Mouse (Mus musculus): ENCODE results near the gene Usp25.

The Usp25 gene

DNA sequence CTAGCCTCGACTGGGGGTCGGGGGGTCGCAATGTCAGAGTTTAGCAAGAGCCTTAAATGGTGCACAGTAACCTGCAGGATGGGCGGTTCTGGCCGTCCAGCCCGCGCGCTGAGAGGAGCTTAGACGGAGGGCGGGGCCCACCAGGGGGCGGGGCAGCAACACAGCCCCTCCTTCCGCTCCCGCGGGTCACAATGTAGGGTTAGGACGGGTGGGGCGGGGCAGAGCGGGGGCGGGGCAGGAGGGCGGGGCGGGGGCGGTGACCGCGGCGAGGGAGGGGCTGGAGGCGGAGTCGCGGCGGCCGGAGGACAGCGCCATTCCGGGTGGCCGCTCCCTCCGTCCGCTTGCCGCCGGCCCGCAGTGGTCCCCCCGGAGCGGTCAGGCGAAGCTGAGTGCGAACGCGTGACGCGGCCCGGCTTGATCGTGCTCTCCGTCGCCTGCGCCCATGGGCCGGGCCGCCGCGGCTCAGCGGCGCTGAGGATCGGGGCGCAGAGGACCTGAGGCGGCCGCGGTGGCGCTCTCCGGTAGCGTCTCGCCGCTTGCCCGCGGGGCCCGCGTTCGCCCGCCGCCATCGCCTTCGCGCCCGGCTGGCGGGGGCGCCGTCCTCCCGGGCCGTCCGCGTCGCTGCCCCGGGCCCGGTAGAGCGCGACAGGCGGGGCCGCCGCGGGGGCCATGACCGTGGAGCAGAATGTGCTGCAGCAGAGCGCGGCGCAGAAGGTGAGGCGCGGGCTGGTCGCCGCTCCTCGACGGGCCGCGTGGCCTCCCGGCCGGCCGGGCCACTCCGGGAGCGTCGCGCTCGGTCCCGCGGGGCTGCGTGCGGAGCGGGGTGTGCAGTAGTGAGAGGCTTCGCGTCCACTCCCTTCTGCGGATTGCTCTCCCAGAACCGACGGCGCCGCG, at the start of gene Usp25:
TSS of gene Usp25 (plus strand) at position 280 of the 894 bp plus-strand sequence.
- peak; percentile 80 to 90 for DNase-seq

DNA sequence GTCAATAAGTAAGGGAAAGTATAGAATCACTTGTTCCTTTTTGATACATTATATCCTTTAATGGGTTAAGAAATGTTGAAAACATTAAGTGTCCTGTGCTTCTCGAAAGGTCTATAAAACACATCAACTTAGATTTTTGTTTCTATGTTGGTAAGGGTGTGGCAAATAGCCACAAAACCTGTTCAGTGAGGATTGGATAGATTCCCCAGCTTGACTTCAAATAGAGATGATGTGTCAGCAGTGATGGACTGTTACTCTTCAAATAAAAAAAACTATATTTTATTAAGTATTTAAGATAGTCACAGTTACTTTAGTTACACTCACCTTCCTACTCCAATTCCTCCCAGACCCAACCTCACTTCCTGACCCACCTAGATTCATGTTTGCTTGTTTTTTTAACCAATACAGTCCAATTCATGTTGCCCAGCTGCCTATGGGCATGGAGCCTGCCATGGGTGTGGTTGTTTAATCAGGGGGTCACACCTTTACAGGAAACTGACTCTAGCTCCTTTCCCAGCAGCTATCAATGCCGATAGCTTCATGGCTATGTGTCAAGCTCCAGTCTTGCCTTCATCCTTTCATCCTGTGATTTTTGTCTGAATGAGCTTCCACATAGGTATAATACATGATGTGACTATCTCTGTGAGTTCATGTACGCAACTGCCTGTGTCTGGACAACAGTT, 45.8 kb upstream of the Usp25 start:
- no peak for DNase-seq

DNA sequence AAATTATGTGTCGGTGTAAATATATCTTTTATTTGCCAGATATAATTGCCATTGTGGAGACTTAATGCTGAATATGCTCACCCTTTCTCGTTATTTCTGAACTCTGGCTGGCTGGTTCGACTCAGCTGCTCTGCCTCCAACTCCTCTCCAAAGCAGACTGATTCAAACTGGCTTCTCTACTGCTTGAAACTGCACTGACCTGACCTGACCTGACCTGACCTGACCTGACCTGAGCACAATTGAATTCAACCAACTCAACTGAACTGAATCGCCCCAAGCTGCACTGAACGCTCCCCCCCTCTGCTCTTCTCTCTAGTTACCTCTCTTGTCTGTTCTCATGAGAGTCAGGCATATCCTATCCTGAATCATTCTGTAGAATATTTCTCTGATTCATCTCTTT, 42.3 kb upstream of the Usp25 start:
- no peak for DNase-seq

DNA sequence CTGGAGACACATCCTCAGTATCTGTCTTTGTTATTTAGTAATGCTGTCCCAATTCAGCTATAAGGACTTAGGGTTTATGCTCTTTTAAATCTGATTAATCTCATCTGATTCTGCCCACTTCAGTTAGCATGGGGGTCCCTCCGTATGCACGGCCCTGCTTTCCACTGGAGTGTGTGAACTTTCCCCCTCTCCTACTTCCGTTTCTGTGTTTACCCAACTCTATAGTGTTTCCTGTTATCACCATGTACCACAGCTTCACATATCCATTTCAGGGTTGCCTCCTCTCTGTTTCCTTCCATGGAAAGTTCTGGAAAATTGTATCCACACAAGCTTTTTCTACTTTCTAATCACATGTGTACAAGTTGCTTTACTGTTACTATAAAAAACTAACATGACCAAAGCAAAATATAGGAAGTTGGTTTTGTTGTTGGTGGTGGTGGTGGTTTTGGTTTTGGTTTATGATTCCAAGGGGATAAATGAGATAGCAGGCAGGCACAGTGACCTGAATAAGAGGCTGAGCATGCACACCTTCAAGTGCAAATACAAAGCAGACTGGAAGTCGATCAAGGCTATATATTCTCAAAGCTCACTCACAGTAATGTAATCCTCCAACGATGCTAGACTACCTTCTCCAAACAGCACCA, 36.6 kb upstream of the Usp25 start:
- no peak for DNase-seq

DNA sequence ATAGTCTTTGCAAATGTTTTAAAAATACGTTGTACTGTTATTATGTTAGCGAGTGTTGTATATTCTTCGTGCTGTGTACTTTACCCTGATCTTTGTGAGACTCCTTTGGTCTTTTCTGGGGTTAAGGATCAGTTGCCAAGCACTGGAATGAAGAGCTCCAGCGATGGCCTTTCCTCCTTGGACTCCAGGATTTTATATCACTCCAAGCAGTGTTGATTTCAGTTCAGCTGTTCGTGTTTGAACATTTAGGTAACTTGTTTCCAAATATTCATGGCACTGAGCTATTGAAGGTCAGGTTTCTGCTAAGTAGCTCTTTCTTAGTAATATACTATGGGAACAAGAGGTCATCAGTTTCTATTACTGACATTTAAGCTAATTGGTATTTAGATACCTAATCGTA, 29.8 kb upstream of the Usp25 start:
- DNase-seq: no peak

DNA sequence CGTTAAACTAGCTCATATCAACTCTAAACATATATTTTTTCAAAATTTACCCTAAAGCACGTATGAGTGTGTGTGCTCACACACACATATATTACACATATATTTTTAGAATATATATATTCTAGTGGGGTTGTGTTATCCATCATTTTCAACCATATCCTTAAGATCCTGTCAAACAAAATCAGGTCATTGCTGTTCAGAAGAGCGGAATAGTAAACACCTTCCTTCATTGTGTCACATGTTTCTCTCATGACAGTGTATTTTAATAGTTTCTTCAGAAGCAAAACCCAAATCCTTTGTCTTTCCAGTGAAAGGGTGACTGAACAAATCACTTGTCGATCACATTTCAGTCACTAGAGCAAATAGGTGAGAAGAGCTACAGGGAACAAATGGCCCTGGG, 25.8 kb upstream of the Usp25 start:
- no peak for DNase-seq

DNA sequence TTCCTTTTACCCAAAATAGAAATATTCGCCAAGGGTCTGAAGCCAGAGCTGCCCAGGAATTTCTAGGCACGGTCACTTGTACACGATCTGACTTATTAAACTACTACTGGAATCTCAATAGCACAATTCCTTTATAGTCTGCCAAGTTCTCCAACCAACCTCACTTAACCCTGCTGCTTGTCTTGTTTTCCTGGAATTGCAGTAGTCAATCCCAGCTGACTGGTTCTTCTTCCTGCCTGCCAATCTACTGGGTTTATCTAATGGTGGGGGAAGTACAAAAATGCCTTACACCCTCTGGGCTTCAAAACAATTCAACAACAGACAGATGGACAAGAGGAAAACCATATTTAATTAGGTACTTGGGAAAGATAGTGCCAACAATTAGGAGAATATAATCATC, 9.6 kb upstream of the Usp25 start:
- DNase-seq: no peak

DNA sequence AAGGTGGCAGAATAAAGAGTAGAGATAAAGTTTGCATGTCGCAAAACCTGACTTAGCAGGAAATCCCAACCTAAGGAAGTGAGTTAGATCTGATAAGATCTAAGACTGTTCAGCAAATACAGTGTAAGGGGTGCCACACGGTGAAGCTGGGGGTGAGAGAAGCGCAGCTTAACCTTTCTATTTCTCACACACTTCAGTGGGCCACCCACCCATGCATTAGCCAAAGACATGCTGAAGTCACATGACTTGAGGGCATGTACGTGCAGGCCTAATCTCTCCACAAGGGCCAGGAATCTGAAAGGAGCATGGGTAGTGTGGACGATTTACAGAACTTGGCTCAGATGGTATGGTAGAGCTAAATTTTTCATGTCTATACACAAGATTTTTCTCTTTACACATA, 4.3 kb upstream of the Usp25 start:
- no peak for DNase-seq

DNA sequence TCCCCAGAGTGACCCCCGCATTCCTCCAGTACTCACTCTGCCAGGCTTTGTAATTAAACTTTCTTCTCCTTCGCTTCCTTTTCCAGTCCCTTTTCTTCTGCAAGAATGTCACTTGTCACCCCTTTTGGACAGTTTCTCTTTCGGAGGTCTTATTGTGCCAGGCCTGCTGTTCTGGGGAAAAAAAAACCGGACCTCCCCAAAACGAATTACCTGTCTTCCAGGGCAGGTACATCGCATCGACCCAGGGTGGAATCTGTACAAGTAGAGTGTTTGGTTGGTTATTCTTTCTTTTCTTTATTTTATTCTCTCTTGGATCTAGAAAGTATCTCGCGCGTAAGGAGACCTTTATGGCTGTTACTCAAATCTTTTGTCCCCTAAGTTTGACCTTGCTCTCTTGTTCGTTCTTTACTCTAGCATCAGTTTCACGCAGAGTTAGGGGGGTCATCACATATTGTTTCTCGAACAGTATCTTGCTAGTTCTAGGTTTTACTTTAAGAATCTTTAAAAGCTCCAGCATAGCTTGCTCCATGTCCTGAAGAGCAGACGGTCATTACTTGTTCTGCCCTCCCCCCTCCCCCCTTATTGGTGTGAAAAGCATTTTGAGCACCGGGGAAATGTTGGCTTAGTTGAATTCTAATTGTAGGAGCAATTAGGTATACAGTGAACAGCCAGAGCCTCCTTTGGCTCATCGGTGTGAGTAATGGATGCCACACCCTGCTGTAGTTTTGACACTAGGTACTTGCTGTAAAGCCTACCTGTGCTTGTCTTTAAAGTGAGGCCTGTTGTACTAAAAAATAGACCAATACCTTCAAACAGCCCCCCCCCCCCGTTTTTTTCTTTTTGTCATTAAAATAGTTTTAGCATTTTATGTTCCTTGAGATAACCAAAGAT, 1.1 kb downstream of the Usp25 start:
- no peak for DNase-seq

DNA sequence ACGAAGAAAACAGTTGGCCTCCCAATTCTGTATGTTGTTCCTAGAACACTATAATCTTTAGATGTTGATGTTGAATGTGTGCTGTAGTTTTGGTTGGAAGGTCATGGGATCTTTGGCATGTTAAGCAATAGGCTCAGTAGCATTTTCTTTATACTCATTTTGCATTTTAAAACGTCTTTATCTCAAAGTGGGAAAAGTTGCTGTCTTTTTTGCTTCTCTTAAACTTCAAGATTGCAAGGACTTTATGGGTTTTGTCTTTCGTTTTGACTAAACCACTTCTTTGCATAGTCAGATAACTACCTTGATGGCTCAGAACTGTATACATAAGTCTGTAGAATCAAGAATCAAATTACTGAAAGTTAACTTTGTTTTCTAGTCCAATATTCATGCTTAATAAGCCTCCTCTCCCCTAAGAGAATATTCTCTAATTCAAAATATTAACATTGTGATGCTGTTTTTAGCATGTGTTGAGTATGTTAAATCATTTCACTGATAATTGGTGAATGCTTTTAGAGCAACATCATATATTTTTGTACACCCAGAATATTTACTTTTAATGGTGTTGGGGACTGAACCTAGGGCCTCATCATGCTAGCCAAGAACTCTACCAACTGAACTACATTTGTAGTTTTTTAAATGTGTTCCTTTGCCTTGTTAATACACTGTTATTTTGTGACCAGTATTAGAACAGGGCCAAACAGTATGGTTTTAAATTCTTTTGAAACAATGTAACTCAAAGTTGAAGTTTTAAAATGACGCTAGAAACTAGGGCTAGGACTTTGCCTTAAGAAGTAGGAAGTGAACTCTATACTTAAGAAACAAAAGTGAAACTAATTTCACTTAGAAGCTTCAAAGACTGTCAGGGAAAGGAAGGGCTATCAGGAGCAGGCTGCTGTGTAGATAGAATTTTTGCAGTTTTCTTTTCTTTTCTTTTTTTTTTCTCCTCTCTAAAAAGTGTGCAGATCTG, 2.2 kb downstream of the Usp25 start:
- DNase-seq: no peak

DNA sequence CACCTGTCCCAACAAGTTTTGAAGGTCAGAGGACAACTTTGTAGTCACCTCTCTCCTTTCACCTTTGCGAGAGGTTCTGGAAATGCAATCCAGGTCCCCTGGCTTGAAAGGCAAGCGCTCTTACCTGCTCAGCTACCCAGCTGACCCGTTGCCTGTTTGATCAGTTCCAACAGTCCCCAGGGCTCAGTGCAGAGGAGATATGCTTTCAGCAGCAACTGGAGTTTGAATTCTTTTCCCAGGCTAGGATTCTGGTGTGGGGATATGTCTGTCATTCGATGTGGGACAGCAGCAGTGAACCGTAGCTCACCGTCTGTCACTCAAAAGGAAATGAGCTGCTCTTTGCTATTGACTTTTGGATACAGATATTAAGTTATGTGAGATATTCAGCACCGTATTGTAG, 4.4 kb downstream of the Usp25 start:
- no peak for DNase-seq

DNA sequence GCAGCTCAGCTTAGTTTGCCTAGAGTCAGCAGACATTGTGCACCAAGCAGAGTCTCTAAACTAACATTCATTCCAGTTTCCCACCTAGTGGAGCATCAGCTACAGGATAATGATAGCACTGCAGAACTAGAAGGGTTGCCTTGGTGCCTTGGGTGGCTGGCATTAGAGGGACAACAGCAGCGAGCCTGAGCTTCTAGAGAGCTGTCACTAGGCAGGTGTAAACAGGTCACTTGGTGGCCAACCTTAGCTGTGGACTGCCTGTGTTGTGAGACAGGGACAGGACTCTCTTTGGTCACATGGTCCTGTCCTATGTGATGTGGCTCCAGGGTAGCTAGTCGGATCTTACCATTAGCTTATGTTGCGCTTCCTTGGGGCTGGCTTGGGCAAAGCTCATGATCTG, 6.7 kb downstream of the Usp25 start:
- no peak for DNase-seq

DNA sequence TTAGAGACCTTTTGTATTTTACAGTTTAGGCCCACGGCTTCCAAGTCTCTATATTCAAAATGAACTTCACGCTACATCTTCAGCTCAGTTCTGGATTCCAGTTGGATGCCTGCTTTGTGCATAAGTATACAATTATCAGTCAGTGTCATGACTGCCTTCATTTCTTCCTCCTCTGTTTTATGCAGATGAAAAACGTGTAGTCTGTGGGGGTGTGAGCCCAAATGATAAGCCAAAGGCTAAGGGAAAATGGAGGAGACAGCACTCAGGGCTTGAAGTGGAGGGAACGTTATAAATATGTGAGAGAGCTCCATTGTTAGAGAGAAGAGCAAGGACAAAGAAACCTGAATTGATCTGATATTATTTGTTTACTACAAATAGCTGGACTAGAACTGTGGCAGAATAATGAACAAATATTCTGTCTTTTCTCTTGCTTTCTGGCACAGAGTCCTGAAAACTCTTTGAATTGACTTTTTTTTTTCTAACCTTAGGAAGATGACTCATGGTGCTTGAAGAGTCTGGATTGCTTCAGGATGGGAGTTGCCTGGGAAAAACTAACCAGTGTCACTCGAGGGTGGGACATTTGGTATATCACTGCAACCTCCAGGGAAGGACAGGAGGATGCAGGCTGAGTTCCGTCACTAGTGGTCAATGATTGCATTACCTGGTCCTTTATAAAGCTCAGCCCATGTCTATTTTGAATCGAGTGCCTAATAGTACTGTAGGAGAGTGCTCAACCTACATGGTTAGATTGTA, 10.3 kb downstream of the Usp25 start:
- no peak for DNase-seq

DNA sequence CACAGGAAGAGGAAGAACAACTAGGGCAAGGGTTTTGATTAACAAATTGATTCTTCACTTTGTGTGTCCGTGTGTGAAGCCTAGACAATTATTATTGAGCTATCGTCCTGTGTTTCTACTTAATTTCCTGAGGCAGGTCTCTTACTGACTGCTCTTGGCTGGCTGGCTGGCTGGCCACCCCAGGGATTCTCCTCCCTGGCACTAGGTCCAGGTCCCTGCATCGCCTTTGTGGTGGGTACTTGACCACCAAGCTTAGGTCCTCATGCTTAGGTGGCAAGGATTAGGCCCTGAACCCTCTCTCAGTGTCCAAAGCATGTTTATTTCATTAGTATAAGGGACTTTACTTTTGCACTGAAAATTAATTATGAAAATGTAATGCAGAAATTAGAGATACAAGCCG, 12.6 kb downstream of the Usp25 start:
- no peak for DNase-seq

DNA sequence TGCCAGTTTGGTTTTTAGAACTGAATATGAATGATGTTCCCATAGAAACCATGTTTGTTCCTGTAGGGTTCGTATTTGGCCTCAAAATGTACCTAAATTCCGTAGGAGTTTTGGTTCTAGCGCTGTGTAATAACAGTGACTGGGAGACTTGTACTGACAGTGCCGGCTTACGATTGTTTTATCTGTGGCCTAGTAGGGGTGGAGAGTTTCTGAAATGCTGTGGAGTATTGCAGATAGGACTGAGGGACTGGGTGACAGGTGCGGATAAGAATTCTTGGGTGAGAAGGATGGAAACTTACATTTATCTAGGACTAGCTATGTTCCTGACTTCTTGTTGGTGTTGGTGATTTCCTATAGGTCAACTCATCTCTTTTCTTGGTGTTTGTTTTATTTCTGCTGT, 13.4 kb downstream of the Usp25 start:
- DNase-seq: no peak

DNA sequence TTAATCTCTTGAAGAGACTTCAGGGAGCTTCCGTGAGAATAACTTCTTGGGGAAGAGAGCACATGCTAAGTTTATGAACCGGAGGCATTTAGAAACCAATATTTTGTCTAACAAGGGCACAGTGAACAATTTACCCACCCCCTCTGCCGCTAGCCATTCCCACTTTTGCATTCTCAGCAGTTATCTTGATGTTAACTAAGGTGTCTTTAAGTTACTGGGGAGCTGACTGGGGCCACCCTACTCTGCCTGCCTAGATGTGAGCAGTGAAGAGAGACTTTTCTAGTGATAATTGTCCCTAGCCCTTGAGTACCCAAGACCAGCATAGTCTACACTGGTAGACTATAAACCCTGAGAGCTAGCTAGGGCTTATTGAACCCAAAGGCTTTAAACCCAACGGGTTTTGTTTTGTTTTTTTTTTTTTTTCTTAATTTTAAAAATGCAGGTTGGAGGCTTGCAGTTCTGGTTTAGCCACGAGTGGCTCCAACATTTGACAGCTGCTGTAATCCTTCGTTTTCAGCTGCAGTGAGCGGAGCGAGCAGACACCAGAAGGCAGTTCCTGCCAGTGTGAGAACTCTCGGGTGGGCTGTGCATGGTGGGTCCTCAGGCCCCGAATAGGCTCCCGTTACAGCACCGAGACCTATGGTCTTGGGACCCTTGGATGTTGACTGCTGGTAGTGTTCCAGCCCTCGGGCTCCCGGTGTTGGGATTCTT, 14.6 kb downstream of the Usp25 start:
- no peak for DNase-seq

DNA sequence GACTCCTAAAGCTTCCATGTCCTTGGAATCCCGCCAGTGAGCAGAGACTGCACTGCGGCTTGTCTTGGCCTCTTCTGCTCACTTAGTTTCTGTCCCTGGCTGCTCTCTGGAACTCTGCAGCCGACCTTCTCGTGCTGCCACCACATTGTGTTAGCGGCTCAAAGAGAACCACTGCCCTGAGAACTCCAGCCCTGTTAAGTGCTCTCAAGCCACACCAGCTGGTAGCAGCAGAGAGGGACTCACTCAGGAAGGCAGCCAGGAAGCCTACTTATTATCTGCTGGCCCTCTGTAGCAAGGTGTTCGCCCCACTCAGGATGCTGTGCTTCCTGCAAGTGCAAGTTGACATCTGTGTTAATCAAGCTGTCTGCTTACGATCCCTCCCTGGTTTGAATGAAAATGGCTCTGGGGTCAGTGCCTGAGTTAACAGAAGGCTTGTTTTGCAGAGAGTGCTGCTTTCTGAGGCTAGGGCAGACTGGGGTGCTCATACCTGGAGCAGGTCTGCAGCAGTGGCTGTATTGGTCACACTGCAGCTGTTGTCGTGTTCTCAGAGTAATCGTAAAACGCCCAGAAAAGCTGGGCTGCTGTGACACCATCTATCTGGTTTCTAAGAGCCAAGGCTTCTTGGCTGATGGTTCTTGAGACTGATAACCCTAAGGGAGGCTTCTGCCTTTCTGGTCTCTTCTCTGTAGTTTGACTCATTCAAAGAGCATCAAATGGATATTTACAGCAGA, 15.3 kb downstream of the Usp25 start:
- DNase-seq: peak; percentile 58 to 69

DNA sequence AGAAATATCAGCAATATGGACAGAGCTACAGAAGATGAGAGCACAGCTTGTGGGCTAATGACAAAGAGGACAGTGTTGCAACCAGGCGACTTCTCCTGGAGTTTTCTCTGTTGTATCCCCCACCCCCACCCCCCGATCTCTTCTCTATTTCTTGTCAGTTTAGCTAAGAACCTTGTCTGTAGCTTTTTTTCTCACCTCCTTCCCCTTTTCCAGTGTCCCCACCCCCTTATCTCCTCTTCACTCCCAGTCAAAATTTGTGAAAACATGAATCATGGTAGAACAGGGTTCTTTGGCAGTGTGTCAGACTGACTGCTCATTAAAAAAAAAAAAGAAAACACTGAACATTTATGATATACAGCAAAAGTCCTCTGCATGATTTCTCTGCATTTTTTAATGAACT, 16.9 kb downstream of the Usp25 start:
- no peak for DNase-seq

DNA sequence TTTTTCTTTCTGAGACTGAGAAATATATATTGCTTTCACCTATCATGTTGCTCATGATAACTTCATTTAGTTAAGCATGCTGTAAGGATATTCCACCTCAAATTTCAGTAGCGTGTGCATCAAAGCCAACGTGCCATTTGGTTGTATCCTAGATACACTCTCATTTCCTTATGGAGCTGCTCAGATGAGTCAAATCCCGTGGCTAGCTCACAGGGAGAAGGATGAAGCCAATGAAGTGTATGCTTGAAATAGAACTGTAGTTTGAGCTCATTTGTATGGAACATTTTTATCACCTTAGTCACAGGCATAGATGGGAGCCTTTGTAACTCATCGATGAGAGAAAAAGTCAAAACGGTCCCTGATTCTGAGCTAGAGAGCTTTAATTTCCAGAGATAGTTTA, 20.8 kb downstream of the Usp25 start:
- DNase-seq: no peak
